Mouse (Mus musculus) heart, adult 2 months (tissue): ENCODE results near the gene Mrtfa.

ENCODE experiments used
- CTCF ChIP-seq: fragments of 200-600 bp; IDR thresholded peaks from 2 replicates; pipeline ENCODE4 v1.8.1; 2022; ENCODE audit warnings: antibody characterized with exemption, mild to moderate bottlenecking, moderate library complexity
- EP300 ChIP-seq: fragments of 200-500 bp; IDR thresholded peaks from 2 replicates; pipeline ENCODE4 v1.6.1; 2011; ENCODE audit warnings: low read depth, low read length, control low read depth; ENCODE audit not compliant: insufficient read depth
- POLR2A ChIP-seq: fragments of 200-500 bp; IDR thresholded peaks from 2 replicates; pipeline ENCODE4 v1.6.1; 2011; ENCODE audit warnings: mild to moderate bottlenecking, low read depth, low read length, control low read depth; ENCODE audit not compliant: insufficient read depth

- no peak for TF ChIP-seq POLR2A
- TF ChIP-seq CTCF, result no peak
- no peak for TF ChIP-seq EP300
These were observed 111.3 kb downstream of the Mrtfa start for GRCm38 (mm10) chr15:81079255-81079654.
